Mouse (Mus musculus): Measurements from ENCODE around the gene Cyp24a1. TPM values are rescaled to one million over a fixed set of nuclear protein-coding genes. Genes with fewer than 3 reads are reported as not detected.
"Not testable (repeated sequence)": the region's sequence is repeated elsewhere in the genome, so short reads cannot be mapped to it uniquely, and the experiment has no call there.

Gene Cyp24a1
- total and polyA plus RNA-seq, 3 experiments: not detected

DNA sequence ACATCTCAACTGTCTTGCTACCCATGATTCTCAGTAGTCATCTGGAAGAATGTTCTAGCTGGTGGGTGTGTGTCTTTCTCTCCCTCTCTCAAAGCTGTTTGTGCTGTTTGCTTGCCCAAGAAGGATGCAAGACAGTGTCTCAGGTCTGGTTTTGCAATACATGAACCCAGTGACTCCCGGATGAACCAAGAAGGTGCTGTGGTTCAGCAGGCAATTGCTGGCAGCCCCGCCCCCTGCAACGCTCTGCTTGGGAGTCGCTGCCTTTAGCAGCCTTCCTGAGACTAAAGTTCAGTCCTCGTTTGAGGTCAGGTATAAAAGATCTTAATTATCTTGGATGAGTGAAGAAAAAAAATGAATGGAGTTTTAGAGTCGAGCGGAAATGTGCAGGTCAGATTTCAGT, 35.3 kb downstream of the Cyp24a1 start:
- no peak for ATAC-seq (ENCODE audit: extremely low read depth, insufficient number of reproducible peaks, low FRiP score, poor library complexity, severe bottlenecking)
- H3K27me3 ChIP-seq (ENCODE audit: insufficient read depth, low read length): no peaks in the 10 kb centered on the region

DNA sequence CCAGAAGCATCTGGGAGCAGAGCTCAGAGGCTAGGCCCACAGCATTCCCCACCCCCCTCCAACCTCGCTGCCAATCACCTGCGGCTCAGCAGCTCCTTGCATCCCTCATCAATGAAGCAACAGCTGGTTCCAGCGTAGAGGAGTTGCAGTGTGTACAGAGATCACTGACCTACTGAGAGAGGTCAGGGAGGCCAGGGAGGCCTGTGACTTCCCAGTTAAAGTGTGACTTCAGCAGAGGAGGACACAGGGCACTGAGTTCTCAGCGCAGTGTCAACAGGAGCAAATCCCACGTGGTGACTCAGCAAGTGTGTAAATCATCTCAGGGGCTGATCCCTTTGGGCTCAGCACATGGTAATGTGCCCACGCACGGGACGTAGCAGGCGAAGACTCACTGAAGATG, 37.1 kb downstream of the Cyp24a1 start:
- H3K27me3 ChIP-seq (ENCODE audit: insufficient read depth, low read length): no peaks in the 10 kb centered on the region
- no peaks in the 10 kb centered on the region for H3K36me3 ChIP-seq (replicated peaks)
- DNase-seq (ENCODE audit: low spot score) (no peak), ATAC-seq (ENCODE audit: extremely low read depth, insufficient number of reproducible peaks, low FRiP score, poor library complexity, severe bottlenecking) (no peak)
- TF ChIP-seq POLR2AphosphoS5 (IDR thresholded peaks at IDR 0.05; ENCODE audit: insufficient replicate concordance, low read depth, low read length): no peak
- no peak for TF ChIP-seq TAL1 (conservative IDR thresholded peaks at IDR 0.05; ENCODE audit: low read depth, low read length)
- no peak for TF ChIP-seq GATA2 (IDR thresholded peaks at IDR 0.05; ENCODE audit: borderline replicate concordance, low read depth, low read length)
- no peak for TF ChIP-seq GATA1 (IDR thresholded peaks at IDR 0.05; ENCODE audit: borderline replicate concordance, low read length)
- no peak for TF ChIP-seq CTCF (IDR thresholded peaks at IDR 0.05; ENCODE audit: low read depth, low read length)
- H3K4me3 ChIP-seq (ENCODE audit: low read depth, low read length): no peak overlapping the region
- H3K9me3 ChIP-seq (replicated peaks): peaks cover 69% of the 10 kb centered on the region
- no peaks in the 10 kb centered on the region for H3K4me1 ChIP-seq (ENCODE audit: insufficient read depth, low read depth, low read length)

More for the DNA sequence above, 35.3 kb downstream of the Cyp24a1 start:
- TF ChIP-seq TAL1 (conservative IDR thresholded peaks at IDR 0.05; ENCODE audit: low read depth, low read length) (no peak), GATA1 (IDR thresholded peaks at IDR 0.05; ENCODE audit: borderline replicate concordance, low read length) (no peak), CTCF (IDR thresholded peaks at IDR 0.05; ENCODE audit: low read depth, low read length) (no peak), GATA2 (IDR thresholded peaks at IDR 0.05; ENCODE audit: borderline replicate concordance, low read depth, low read length) (no peak), POLR2AphosphoS5 (IDR thresholded peaks at IDR 0.05; ENCODE audit: insufficient replicate concordance, low read depth, low read length) (no peak)
- H3K36me3 ChIP-seq (replicated peaks): no peaks in the 10 kb centered on the region
- peaks cover 71% of the 10 kb centered on the region for H3K9me3 ChIP-seq (replicated peaks)
- no peaks in the 10 kb centered on the region for H3K4me1 ChIP-seq (ENCODE audit: insufficient read depth, low read depth, low read length)
- DNase-seq (ENCODE audit: low spot score): no peak
- H3K4me3 ChIP-seq (ENCODE audit: low read depth, low read length): no peak overlapping the region

GRCm38 (mm10) chr2:170459183-170459582, 37.8 kb downstream of the Cyp24a1 start:
- no peak for ATAC-seq (ENCODE audit: extremely low read depth, insufficient number of reproducible peaks, low FRiP score, poor library complexity, severe bottlenecking)
- H3K36me3 ChIP-seq (replicated peaks): no peaks in the 10 kb centered on the region
- no peak for DNase-seq (ENCODE audit: low spot score)
- no peak overlapping the region for H3K4me3 ChIP-seq (ENCODE audit: low read depth, low read length)
- no peak for TF ChIP-seq TAL1 (conservative IDR thresholded peaks at IDR 0.05; ENCODE audit: low read depth, low read length)
- TF ChIP-seq GATA2 (IDR thresholded peaks at IDR 0.05; ENCODE audit: borderline replicate concordance, low read depth, low read length): no peak
- TF ChIP-seq CTCF (IDR thresholded peaks at IDR 0.05; ENCODE audit: low read depth, low read length): no peak
- no peak for TF ChIP-seq GATA1 (IDR thresholded peaks at IDR 0.05; ENCODE audit: borderline replicate concordance, low read length)
- no peak for TF ChIP-seq POLR2AphosphoS5 (IDR thresholded peaks at IDR 0.05; ENCODE audit: insufficient replicate concordance, low read depth, low read length)
- H3K9me3 ChIP-seq (replicated peaks): peaks cover 69% of the 10 kb centered on the region
- H3K4me1 ChIP-seq (ENCODE audit: insufficient read depth, low read depth, low read length): no peaks in the 10 kb centered on the region
- H3K27me3 ChIP-seq (ENCODE audit: insufficient read depth, low read length): no peaks in the 10 kb centered on the region

- not testable (repeated sequence) for H3K4me3 ChIP-seq (ENCODE audit: low read depth, low read length); H3K27me3 ChIP-seq (ENCODE audit: insufficient read depth, low read length); ATAC-seq (ENCODE audit: extremely low read depth, insufficient number of reproducible peaks, low FRiP score, poor library complexity, severe bottlenecking); H3K4me1 ChIP-seq (ENCODE audit: insufficient read depth, low read depth, low read length); H3K36me3 ChIP-seq (replicated peaks); DNase-seq (ENCODE audit: low spot score)
- peaks cover 70% of the 10 kb centered on the region for H3K9me3 ChIP-seq (replicated peaks)
Observed at GRCm38 (mm10) chr2:170453809-170454208, 43.1 kb downstream of the Cyp24a1 start.

GRCm38 (mm10) chr2:170450933-170451332, 46.0 kb downstream of the Cyp24a1 start:
- no peak for TF ChIP-seq CTCF (IDR thresholded peaks at IDR 0.05; ENCODE audit: low read depth, low read length)
- no peak for TF ChIP-seq POLR2AphosphoS5 (IDR thresholded peaks at IDR 0.05; ENCODE audit: insufficient replicate concordance, low read depth, low read length)
- TF ChIP-seq TAL1 (conservative IDR thresholded peaks at IDR 0.05; ENCODE audit: low read depth, low read length): no peak
- no peak for TF ChIP-seq GATA2 (IDR thresholded peaks at IDR 0.05; ENCODE audit: borderline replicate concordance, low read depth, low read length)
- TF ChIP-seq GATA1 (IDR thresholded peaks at IDR 0.05; ENCODE audit: borderline replicate concordance, low read length): no peak
- no peaks in the 10 kb centered on the region for H3K4me1 ChIP-seq (ENCODE audit: insufficient read depth, low read depth, low read length)
- peaks cover 73% of the 10 kb centered on the region for H3K9me3 ChIP-seq (replicated peaks)
- H3K4me3 ChIP-seq (ENCODE audit: low read depth, low read length): no peak overlapping the region
- H3K36me3 ChIP-seq (replicated peaks): no peaks in the 10 kb centered on the region
- ATAC-seq (ENCODE audit: extremely low read depth, insufficient number of reproducible peaks, low FRiP score, poor library complexity, severe bottlenecking) (no peak), DNase-seq (ENCODE audit: low spot score) (no peak)
- H3K27me3 ChIP-seq (ENCODE audit: insufficient read depth, low read length): no peaks in the 10 kb centered on the region

- Histone ChIP-seq H3K4me1 (ENCODE audit: insufficient read depth, low read depth, low read length) (no peaks in the 10 kb centered on the region), H3K4me3 (ENCODE audit: low read depth, low read length) (no peak overlapping the region), H3K36me3 (replicated peaks) (no peaks in the 10 kb centered on the region), H3K9me3 (replicated peaks) (peaks cover 83% of the 10 kb centered on the region), H3K27me3 (ENCODE audit: insufficient read depth, low read length) (no peaks in the 10 kb centered on the region)
- no peak for ATAC-seq (ENCODE audit: extremely low read depth, insufficient number of reproducible peaks, low FRiP score, poor library complexity, severe bottlenecking)
- no peak for DNase-seq (ENCODE audit: low spot score)
- TF ChIP-seq TAL1 (conservative IDR thresholded peaks at IDR 0.05; ENCODE audit: low read depth, low read length) (no peak), POLR2AphosphoS5 (IDR thresholded peaks at IDR 0.05; ENCODE audit: insufficient replicate concordance, low read depth, low read length) (no peak), GATA2 (IDR thresholded peaks at IDR 0.05; ENCODE audit: borderline replicate concordance, low read depth, low read length) (no peak), GATA1 (IDR thresholded peaks at IDR 0.05; ENCODE audit: borderline replicate concordance, low read length) (no peak), CTCF (IDR thresholded peaks at IDR 0.05; ENCODE audit: low read depth, low read length) (no peak)
Observed at GRCm38 (mm10) chr2:170447651-170448050, 49.3 kb downstream of the Cyp24a1 start.
